Mouse (Mus musculus) stomach, embryonic 14.5 days (tissue): ENCODE results near the gene Arhgef17. TPM values are rescaled to one million over a fixed set of nuclear protein-coding genes. Genes with fewer than 3 reads are reported as not detected.

Experiments used
- ATAC-seq: fragments of 200-750 bp; cut with Nextera tagmentation; 2 replicates; pipeline ENCODE4 v1.8.0; 2017; ENCODE audit warnings: low read depth, moderate TSS enrichment; ENCODE audit not compliant: insufficient number of reproducible peaks, insufficient read depth, low FRiP score
- H3K27ac ChIP-seq: fragments of 300-500 bp; sonication (generic); 2 replicates; pipeline ENCODE4 v1.5.1; 2014; ENCODE audit warnings: mild to moderate bottlenecking, low read length, moderate library complexity, mixed read lengths
- H3K27me3 ChIP-seq: fragments of 300-500 bp; sonication (generic); 2 replicates; pipeline ENCODE4 v1.6.1; 2014; ENCODE audit warnings: low read length, control low read depth, mixed read lengths; ENCODE audit not compliant: control insufficient read depth, insufficient read depth
- H3K36me3 ChIP-seq: fragments of 300-500 bp; sonication (generic); 2 replicates; pipeline ENCODE4 v1.6.1; 2014; ENCODE audit warnings: mild to moderate bottlenecking, control low read depth, low read length, moderate library complexity, mixed read lengths; ENCODE audit not compliant: control insufficient read depth, insufficient read depth
- H3K4me1 ChIP-seq: fragments of 300-500 bp; sonication (generic); 2 replicates; pipeline ENCODE4 v1.6.1; 2014; ENCODE audit warnings: low read length, control low read depth, mixed read lengths; ENCODE audit not compliant: control insufficient read depth, insufficient read depth
- H3K4me2 ChIP-seq: fragments of 300-500 bp; sonication (generic); replicated peaks from 2 replicates; pipeline ENCODE4 v1.6.1; 2014; ENCODE audit warnings: low read depth, low read length, control low read depth
- H3K4me3 ChIP-seq: fragments of 300-500 bp; sonication (generic); 2 replicates; pipeline ENCODE4 v1.5.1; 2014; ENCODE audit warnings: low read depth, low read length, control low read depth
- H3K9ac ChIP-seq: fragments of 300-500 bp; sonication (generic); replicated peaks from 2 replicates; pipeline ENCODE4 v1.6.1; 2014; ENCODE audit warnings: low read depth, mild to moderate bottlenecking, control low read depth, low read length, moderate library complexity, mixed read lengths
- H3K9me3 ChIP-seq: fragments of 300-500 bp; sonication (generic); 2 replicates; pipeline ENCODE4 v1.6.1; 2016; ENCODE audit warnings: low read depth, low read length, control low read depth; ENCODE audit not compliant: control insufficient read depth
- WGBS: fragments of 180-500 bp; shearing (Covaris S2); extraction: QIAGEN DNeasy Blood & Tissue Kit; methylation state at CpG from one replicate; pipeline ENCODE4 v1.1.7; 2014; 5-methylcytosine and 5-hydroxymethylcytosine counted together
- polyA plus RNA-seq: library from polyadenylated mRNA; unstranded; fragments of >200 nt; fragmentation: Nextera tagmentation; extraction: Ambion mirVana; gene quantifications from 2 replicates; pipeline ENCODE4 v1.2.1, GENCODE M21; 2014

Gene Arhgef17
- polyA plus RNA-seq, 1 experiment from 2014 or later, result 13.7 TPM

DNA sequence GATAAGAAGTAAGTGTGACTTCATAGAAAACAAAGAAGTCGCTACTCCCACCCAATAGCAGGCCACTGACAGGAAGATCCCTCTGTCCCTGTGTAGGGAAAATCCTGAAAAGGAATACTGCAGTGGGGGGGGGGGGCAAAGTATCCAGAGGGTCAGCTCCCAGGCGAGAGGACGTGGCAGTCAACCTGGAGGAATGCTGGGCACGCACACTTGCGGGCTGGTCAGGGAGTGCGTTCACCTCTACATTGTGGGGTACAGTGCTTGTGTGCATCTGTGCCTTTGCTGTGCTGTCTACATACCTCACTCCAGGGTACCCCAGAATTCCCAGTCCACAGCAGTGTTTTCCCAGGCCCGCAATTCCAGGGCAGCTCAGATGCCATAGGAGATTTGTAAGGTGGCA lies 34.1 kb upstream of the Arhgef17 start:
- 87% methylated on average over 7 of the region's 7 CpGs for WGBS
- Histone ChIP-seq H3K9ac (no peak overlapping the region), H3K4me1 (0 out of 2 replicates have a peak, but pooled peaks cover 2% of the 10 kb centered on the region), H3K27ac (no peak overlapping the region), H3K4me2 (no peak overlapping the region), H3K27me3 (no peaks in the 10 kb centered on the region), H3K4me3 (no peak overlapping the region), H3K36me3 (no peaks in the 10 kb centered on the region), H3K9me3 (no peaks in the 10 kb centered on the region)
- no peak for ATAC-seq

DNA sequence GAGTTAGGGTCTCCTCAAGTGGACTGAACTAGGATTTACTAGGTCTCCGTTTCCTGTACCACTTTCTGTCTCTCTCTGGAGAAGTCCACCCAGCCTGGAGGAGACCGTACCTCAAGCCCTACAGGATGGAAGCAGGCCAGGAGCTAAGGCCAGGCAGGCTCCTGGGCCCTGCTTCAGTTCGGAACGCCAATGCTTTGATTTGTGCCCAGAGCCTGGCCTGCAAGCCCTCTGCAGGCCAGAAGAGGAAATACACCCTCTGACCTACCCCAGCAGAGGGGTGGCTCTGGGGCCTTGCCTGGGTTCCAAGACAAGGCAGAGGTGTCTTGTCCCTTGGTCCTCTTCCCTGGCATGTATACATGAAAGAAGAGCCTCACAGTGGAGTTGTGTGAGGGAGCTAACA lies 33.2 kb upstream of the Arhgef17 start:
- WGBS, result 24% methylated on average over 4 of the region's 4 CpGs
- H3K9ac ChIP-seq, result no peak overlapping the region
- H3K4me2 ChIP-seq, result no peak overlapping the region
- H3K27me3 ChIP-seq, result no peaks in the 10 kb centered on the region
- H3K9me3 ChIP-seq, result no peaks in the 10 kb centered on the region
- H3K27ac ChIP-seq, result no peak overlapping the region
- H3K4me3 ChIP-seq, result no peak overlapping the region
- no peaks in the 10 kb centered on the region for H3K4me1 ChIP-seq
- H3K36me3 ChIP-seq, result no peaks in the 10 kb centered on the region
- ATAC-seq, result peak; percentile 25; the same call in 1 of the 2 replicates

DNA sequence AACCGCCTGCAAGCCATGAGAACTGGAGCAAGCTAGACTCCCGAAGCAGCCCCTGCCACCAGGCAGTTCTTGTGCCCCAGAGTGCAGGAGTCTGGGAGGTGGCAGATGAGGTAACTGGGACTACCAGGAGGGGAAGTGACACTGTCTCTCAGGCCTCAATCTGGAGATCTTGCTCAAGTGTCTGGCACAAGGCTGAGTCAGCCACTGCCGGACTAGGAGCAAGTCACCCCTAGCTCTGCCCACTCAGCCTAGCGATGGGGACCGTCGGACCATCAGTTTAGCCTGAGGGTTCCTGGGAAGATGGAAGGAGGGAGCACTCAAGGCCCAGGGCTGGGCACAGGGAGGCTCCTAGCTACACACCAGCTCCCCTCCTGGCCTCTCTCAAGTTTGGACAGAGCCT lies 32.3 kb upstream of the Arhgef17 start:
- Histone ChIP-seq H3K9ac (no peak overlapping the region), H3K4me3 (no peak overlapping the region)
- WGBS, result 77% methylated on average over 6 of the region's 6 CpGs

DNA sequence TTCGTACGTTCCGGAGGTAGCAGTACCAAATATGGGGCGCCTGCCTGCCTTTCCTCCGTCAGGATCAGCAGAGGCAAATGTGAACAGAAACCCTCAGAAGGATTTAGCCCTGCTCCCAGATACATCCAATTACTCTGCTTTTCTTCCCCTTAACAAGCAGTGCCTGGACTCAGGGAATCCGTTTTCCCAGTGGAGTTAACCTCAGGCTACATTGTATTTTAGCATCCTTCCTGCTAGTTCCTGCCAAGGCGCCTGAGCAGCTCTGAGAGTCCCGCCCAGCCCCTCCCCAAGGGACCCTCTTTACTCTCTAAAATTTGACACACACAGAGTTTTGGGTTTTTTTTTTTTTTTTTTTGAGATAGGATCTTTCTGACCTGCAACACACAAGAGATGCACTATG lies 31.5 kb upstream of the Arhgef17 start:
- no peak overlapping the region for H3K4me2 ChIP-seq
- no peak for ATAC-seq
- no peak overlapping the region for H3K4me3 ChIP-seq
- no peaks in the 10 kb centered on the region for H3K27me3 ChIP-seq
- no peaks in the 10 kb centered on the region for H3K4me1 ChIP-seq
- no peaks in the 10 kb centered on the region for H3K9me3 ChIP-seq
- H3K36me3 ChIP-seq, result no peaks in the 10 kb centered on the region
- peak overlapping the region; percentile 52; the same call in 1 of the 2 replicates for H3K27ac ChIP-seq
- 73% methylated on average over 8 of the region's 8 CpGs for WGBS
- no peak overlapping the region for H3K9ac ChIP-seq

More for the DNA sequence above, 32.3 kb upstream of the Arhgef17 start:
- no peaks in the 10 kb centered on the region for H3K9me3 ChIP-seq
- H3K4me1 ChIP-seq, result no peaks in the 10 kb centered on the region
- no peak for ATAC-seq
- no peaks in the 10 kb centered on the region for H3K27me3 ChIP-seq
- H3K36me3 ChIP-seq, result no peaks in the 10 kb centered on the region
- no peak overlapping the region for H3K27ac ChIP-seq
- H3K4me2 ChIP-seq, result no peak overlapping the region

DNA sequence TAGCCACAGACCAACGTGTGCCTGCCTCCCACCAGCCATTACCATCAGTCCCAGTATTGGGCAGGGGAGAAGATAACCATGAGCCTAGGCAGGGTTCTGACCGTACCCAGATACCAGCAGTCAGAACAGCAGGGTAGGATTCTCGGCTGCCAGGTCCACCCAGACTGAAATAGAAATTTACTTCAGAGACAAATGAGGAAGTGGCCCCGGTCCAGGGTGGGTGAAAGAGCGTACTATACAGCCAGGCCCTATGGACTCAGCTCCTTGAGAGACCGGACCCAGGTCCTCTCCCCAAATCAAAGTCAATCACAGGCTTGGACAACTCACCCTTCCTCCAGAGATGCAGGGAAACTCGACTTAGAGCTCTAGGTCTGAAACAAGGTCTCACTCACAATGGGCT lies 29.2 kb upstream of the Arhgef17 start:
- no peak for ATAC-seq
- Histone ChIP-seq H3K27ac (no peak overlapping the region), H3K4me1 (no peaks in the 10 kb centered on the region), H3K27me3 (no peaks in the 10 kb centered on the region), H3K4me2 (no peak overlapping the region), H3K36me3 (no peaks in the 10 kb centered on the region), H3K9ac (no peak overlapping the region), H3K4me3 (no peak overlapping the region), H3K9me3 (no peaks in the 10 kb centered on the region)
- WGBS, result 71% methylated on average over 7 of the region's 7 CpGs

DNA sequence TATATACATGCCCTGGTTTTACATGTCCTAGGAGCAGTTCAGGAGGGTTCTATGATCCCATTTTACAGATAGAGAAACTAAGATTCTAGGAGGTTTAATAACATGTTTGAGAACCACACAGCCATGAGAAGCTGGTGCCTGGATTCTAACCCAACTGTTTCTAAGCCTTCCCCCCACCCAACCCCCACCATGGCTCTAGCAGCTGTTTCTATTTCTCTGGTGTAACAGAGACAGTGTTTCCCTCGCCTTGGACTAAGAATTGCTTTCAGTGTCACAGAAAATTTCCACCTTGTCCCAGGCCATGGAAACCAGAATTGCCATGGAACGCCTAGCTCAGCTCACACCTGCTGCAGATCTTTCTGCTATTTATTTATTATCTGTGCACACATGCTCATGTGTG lies 28.6 kb upstream of the Arhgef17 start:
- ATAC-seq, result no peak
- 79% methylated on average over 2 of the region's 2 CpGs for WGBS
- H3K4me1 ChIP-seq, result no peaks in the 10 kb centered on the region

DNA sequence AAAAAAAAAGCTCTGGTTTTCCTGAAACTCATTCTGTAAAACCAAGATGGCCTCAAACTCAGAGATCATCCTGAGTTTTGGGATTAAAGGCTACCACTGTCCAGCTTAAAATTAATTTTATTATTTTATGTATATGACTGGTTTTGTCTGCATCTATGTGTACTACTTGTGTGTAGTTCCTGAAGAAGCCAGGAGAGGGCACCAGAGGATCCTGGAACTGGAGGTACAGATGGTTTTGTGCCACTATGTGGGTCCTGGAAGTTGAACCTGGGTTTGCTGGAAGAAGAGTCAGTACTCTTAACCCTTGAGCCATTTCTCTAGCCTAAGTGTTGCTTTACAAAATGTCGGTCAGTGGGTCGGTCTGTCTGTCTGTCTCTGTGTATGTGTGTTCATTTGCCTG lies 26.5 kb upstream of the Arhgef17 start:
- Histone ChIP-seq H3K9me3 (no peaks in the 10 kb centered on the region), H3K27ac (no peak overlapping the region), H3K4me1 (no peaks in the 10 kb centered on the region), H3K9ac (no peak overlapping the region), H3K36me3 (no peaks in the 10 kb centered on the region), H3K4me2 (no peak overlapping the region), H3K27me3 (no peaks in the 10 kb centered on the region), H3K4me3 (no peak overlapping the region)
- no peak for ATAC-seq
- 89% methylated on average over 2 of the region's 2 CpGs for WGBS

More for the DNA sequence above, 28.6 kb upstream of the Arhgef17 start:
- Histone ChIP-seq H3K4me3 (no peak overlapping the region), H3K27me3 (no peaks in the 10 kb centered on the region), H3K4me2 (no peak overlapping the region), H3K9ac (no peak overlapping the region), H3K27ac (no peak overlapping the region), H3K36me3 (no peaks in the 10 kb centered on the region), H3K9me3 (no peaks in the 10 kb centered on the region)

DNA sequence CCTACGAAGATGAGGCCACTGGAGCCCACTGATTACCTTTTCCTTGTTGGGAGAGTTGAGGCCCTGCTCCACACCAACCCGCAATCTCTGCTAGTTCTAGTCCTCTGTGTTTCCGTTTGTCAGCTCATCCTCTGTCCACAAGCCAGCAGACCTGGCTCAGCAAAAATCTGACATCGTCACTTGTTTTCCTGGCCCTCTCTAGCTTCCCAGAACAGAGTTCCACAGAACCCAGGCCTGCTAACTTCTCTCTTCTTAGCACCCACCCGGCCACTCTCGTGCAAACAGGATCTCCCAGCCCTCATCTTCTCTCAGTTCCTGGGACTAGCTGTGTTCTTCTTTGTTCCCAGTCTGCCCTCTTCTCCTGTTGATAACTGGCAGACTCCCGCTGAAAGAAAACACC lies 20.8 kb upstream of the Arhgef17 start:
- Histone ChIP-seq H3K27me3 (no peaks in the 10 kb centered on the region), H3K4me2 (no peak overlapping the region), H3K9me3 (no peaks in the 10 kb centered on the region), H3K27ac (no peak overlapping the region), H3K4me1 (peaks cover 12% of the 10 kb centered on the region), H3K36me3 (no peaks in the 10 kb centered on the region), H3K4me3 (no peak overlapping the region), H3K9ac (no peak overlapping the region)
- ATAC-seq, result no peak
- WGBS, result 71% methylated on average over 7 of the region's 7 CpGs

DNA sequence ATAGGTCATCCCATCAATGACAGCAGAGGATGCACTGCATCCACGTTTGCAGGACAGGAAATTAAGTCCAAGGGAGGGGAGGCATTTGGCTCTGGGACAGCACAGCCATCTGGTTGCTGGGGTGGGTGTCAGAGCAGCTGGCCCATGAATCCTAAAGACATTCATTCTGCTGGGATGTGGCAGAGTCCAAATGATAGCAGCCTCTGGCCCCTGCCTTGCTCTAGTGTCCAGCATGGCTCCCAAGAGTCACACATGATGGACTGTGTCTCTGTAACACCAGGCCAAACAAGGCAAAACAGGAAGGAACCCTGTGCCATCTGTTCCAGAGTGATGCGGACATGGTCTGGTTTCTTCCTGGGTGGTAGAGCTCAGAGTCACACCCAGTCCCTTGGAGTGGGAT lies 20.0 kb upstream of the Arhgef17 start:
- Histone ChIP-seq H3K4me2 (no peak overlapping the region), H3K9me3 (no peaks in the 10 kb centered on the region), H3K4me1 (peaks cover 12% of the 10 kb centered on the region), H3K27ac (no peak overlapping the region), H3K27me3 (no peaks in the 10 kb centered on the region), H3K36me3 (no peaks in the 10 kb centered on the region), H3K9ac (no peak overlapping the region), H3K4me3 (no peak overlapping the region)
- 0 out of 2 replicates have a peak, but pooled peaks have one; percentile 42 for ATAC-seq
- 59% methylated on average over 2 of the region's 2 CpGs for WGBS
